Mouse (Mus musculus): ENCODE data around the gene Chrd. TPM values are rescaled to one million over a fixed set of nuclear protein-coding genes. Genes with fewer than 3 reads are reported as not detected.

The Chrd gene
- polyA plus RNA-seq, 1 experiment from 2014 or later = 3.1 TPM

DNA sequence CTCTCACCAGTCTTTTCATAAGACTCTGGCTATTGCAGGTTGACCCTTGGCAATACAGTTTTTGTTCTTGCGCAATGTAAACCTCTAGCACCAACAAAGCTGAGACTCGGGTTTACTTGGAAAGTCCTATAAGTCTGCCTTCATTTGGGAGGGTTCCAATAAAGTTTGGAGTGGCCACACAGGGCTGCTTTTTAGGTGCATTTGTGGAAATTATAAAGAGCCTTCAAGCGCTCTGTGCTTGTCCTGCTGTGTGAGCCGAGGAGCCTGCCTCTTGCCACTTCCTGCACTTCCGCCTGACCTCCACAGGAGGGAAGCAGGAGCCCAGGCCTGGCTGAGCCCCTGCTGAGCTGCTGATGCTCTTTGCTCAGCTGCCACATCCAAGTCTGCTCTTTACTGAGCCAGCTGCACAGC lies 8.6 kb upstream of the Chrd start:
- 30% methylated on average over 5 of the region's 5 CpGs for WGBS

DNA sequence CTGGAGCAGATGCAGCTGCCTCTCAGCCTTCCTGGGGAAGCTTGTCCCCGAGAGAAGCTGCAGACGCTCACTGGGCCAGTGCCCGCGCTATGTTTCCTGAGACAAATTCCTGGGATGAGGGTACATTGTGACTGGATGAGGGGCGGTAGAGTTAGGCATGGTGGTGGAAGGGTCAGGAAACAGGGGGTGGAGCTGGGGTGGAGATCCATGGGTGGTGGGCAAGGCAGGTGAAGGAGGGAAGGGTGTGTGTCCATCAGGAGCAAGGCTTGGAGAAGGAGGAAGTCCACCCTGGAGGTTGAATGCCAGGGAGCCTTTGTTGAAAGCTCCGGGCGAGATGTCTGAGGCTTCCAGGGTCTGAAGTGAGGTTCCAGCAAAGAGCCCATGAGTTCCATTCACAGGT lies 7.6 kb upstream of the Chrd start:
- Histone ChIP-seq H3K9ac (ENCODE audit: low read depth, low read length) (no peak overlapping the region), H3K27me3 (ENCODE audit: control insufficient read depth, insufficient read depth, low read length) (no peaks in the 10 kb centered on the region; the same call in 1 of the 2 replicates), H3K27ac (ENCODE audit: low read depth, low read length) (no peak overlapping the region), H3K9me3 (ENCODE audit: control insufficient read depth, low read length) (no peaks in the 10 kb centered on the region), H3K4me3 (ENCODE audit: low read depth, low read length) (no peak overlapping the region), H3K4me1 (replicated peaks; ENCODE audit: control insufficient read depth, insufficient read depth, low read length) (no peaks in the 10 kb centered on the region), H3K4me2 (replicated peaks; ENCODE audit: low read depth, low read length) (no peak overlapping the region), H3K36me3 (ENCODE audit: control insufficient read depth, insufficient read depth, low read length) (no peaks in the 10 kb centered on the region)
- DNase-seq (ENCODE audit: low spot score) = no peak
- no peak for ATAC-seq (ENCODE audit: low FRiP score)
- 79% methylated on average over 7 of the region's 7 CpGs for WGBS

More for the DNA sequence above, 8.6 kb upstream of the Chrd start:
- H3K27ac ChIP-seq (ENCODE audit: low read depth, low read length) = no peak overlapping the region
- ATAC-seq (ENCODE audit: low FRiP score) = peak; percentile 57; the same call in 1 of the 2 replicates
- no peaks in the 10 kb centered on the region for H3K4me1 ChIP-seq (replicated peaks; ENCODE audit: control insufficient read depth, insufficient read depth, low read length)
- no peak overlapping the region for H3K9ac ChIP-seq (ENCODE audit: low read depth, low read length)
- no peaks in the 10 kb centered on the region for H3K9me3 ChIP-seq (ENCODE audit: control insufficient read depth, low read length)
- peak; percentile 69 for DNase-seq (ENCODE audit: low spot score)
- no peak overlapping the region for H3K4me3 ChIP-seq (ENCODE audit: low read depth, low read length)
- no peak overlapping the region for H3K4me2 ChIP-seq (replicated peaks; ENCODE audit: low read depth, low read length)
- no peaks in the 10 kb centered on the region for H3K27me3 ChIP-seq (ENCODE audit: control insufficient read depth, insufficient read depth, low read length)
- no peaks in the 10 kb centered on the region for H3K36me3 ChIP-seq (ENCODE audit: control insufficient read depth, insufficient read depth, low read length)

DNA sequence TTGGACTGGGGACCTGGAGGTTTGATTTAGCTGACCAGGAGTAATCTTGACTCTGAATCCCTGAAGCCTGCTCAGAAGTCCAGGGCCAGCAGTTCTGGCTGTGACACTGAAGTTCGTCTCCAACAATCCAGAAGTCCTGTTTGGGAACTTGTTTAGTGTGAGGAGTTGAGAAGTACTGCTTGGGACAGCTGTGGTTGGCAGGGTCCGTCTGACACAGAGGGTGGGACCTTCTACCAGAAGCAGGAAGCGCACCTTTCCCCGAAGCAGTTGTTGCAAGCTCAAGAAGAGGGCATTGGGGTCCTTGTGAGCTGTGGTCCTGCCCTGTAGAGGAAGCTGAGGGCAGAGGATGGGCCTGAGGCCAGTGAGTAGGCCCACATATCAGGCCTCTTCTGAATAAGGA lies 7.2 kb upstream of the Chrd start:
- Histone ChIP-seq H3K4me3 (ENCODE audit: low read depth, low read length) (no peak overlapping the region), H3K9ac (ENCODE audit: low read depth, low read length) (no peak overlapping the region), H3K27me3 (ENCODE audit: control insufficient read depth, insufficient read depth, low read length) (no peaks in the 10 kb centered on the region; the same call in 1 of the 2 replicates), H3K27ac (ENCODE audit: low read depth, low read length) (no peak overlapping the region), H3K9me3 (ENCODE audit: control insufficient read depth, low read length) (no peaks in the 10 kb centered on the region), H3K4me1 (replicated peaks; ENCODE audit: control insufficient read depth, insufficient read depth, low read length) (no peaks in the 10 kb centered on the region), H3K36me3 (ENCODE audit: control insufficient read depth, insufficient read depth, low read length) (no peaks in the 10 kb centered on the region), H3K4me2 (replicated peaks; ENCODE audit: low read depth, low read length) (no peak overlapping the region)
- WGBS = 75% methylated on average over 4 of the region's 4 CpGs
- ATAC-seq (ENCODE audit: low FRiP score) (no peak), DNase-seq (ENCODE audit: low spot score) (no peak)

DNA sequence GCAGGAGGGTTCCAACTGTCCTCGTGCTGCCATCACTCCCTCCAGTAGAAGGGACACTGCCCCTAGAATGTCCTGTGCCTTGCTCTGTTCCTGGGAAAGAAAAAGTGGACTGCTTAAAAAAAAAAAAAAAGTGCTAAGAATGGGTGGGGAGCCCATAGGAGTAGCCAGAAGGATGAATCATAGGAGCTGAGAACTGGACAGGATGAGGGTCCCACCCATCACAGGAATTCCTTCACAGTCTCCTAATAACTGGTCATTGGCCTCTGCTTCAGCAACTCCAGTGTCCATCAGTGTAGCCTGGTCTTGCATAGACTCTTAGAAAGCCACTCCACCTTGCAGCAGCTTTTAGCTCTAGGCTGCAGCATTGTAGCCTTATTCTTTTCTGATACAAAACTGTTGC lies 6.5 kb upstream of the Chrd start:
- H3K4me3 ChIP-seq (ENCODE audit: low read depth, low read length) = no peak overlapping the region
- WGBS = 73% methylated on average over 1 of the region's 1 CpGs
- DNase-seq (ENCODE audit: low spot score) (no peak), ATAC-seq (ENCODE audit: low FRiP score) (no peak)
- no peaks in the 10 kb centered on the region for H3K9me3 ChIP-seq (ENCODE audit: control insufficient read depth, low read length)
- H3K4me2 ChIP-seq (replicated peaks; ENCODE audit: low read depth, low read length) = no peak overlapping the region
- no peak overlapping the region for H3K9ac ChIP-seq (ENCODE audit: low read depth, low read length)
- no peaks in the 10 kb centered on the region for H3K36me3 ChIP-seq (ENCODE audit: control insufficient read depth, insufficient read depth, low read length)
- no peaks in the 10 kb centered on the region; the same call in 1 of the 2 replicates for H3K27me3 ChIP-seq (ENCODE audit: control insufficient read depth, insufficient read depth, low read length)
- no peak overlapping the region for H3K27ac ChIP-seq (ENCODE audit: low read depth, low read length)
- no peaks in the 10 kb centered on the region for H3K4me1 ChIP-seq (replicated peaks; ENCODE audit: control insufficient read depth, insufficient read depth, low read length)

DNA sequence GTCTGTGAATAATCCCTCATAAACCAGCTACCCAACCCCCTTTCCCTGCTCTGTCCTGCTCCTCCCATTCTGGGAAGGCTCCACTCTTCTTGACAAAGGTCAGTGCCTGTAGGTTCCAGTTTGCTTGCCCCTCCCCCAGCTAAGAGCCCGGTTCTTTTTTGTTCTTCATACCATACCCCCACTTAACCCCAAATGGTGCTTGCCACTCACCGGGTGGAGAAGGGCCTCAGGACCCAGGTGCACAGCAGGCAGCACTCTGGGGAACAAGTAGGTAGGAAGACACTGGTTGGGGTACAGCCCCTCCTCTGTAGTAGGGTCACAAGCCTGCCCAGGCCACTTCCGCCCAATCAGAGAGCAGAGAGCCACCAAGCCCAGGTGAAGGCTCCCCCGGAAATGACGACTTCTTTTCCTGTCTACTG lies 2.6 kb upstream of the Chrd start:
- no peaks in the 10 kb centered on the region for H3K9me3 ChIP-seq (ENCODE audit: control insufficient read depth, low read length)
- no peak overlapping the region for H3K4me3 ChIP-seq (ENCODE audit: low read depth, low read length)
- no peak overlapping the region for H3K27ac ChIP-seq (ENCODE audit: low read depth, low read length)
- ATAC-seq (ENCODE audit: low FRiP score) (no peak), DNase-seq (ENCODE audit: low spot score) (no peak)
- no peak overlapping the region for H3K9ac ChIP-seq (ENCODE audit: low read depth, low read length)
- no peak overlapping the region for H3K4me2 ChIP-seq (replicated peaks; ENCODE audit: low read depth, low read length)
- peaks cover 6% of the 10 kb centered on the region for H3K4me1 ChIP-seq (replicated peaks; ENCODE audit: control insufficient read depth, insufficient read depth, low read length)
- peaks cover 15% of the 10 kb centered on the region for H3K27me3 ChIP-seq (ENCODE audit: control insufficient read depth, insufficient read depth, low read length)
- WGBS = 35% methylated on average over 5 of the region's 5 CpGs
- H3K36me3 ChIP-seq (ENCODE audit: control insufficient read depth, insufficient read depth, low read length) = no peaks in the 10 kb centered on the region

DNA sequence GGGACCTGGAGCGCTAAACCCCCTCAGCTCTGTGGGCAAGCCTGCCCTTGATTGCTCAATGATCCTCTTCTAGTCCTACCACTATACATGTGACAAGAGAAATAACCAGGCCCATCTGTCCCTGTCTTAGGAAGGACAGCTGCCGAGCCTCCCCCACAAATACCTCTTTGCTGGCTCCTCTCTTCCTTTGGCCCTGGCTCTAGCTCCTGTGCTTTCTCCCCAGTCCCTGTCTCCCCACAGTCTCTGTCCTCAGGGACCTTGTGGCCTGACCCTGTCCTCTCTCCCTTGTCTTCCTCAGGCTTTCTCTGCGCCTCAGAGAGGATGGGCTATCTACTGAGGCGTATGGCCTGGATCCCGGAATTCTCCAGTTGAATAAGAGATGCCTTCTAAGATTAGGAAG lies 1.2 kb upstream of the Chrd start:
- no peaks in the 10 kb centered on the region for H3K9me3 ChIP-seq (ENCODE audit: control insufficient read depth, low read length)
- ATAC-seq (ENCODE audit: low FRiP score) = no peak
- peaks cover 6% of the 10 kb centered on the region for H3K4me1 ChIP-seq (replicated peaks; ENCODE audit: control insufficient read depth, insufficient read depth, low read length)
- DNase-seq (ENCODE audit: low spot score) = no peak
- H3K9ac ChIP-seq (ENCODE audit: low read depth, low read length) = no peak overlapping the region
- no peak overlapping the region for H3K4me2 ChIP-seq (replicated peaks; ENCODE audit: low read depth, low read length)
- peaks cover 17% of the 10 kb centered on the region for H3K27me3 ChIP-seq (ENCODE audit: control insufficient read depth, insufficient read depth, low read length)
- H3K27ac ChIP-seq (ENCODE audit: low read depth, low read length) = no peak overlapping the region
- 74% methylated on average over 5 of the region's 5 CpGs for WGBS
- H3K4me3 ChIP-seq (ENCODE audit: low read depth, low read length) = no peak overlapping the region
- no peaks in the 10 kb centered on the region for H3K36me3 ChIP-seq (ENCODE audit: control insufficient read depth, insufficient read depth, low read length)

DNA sequence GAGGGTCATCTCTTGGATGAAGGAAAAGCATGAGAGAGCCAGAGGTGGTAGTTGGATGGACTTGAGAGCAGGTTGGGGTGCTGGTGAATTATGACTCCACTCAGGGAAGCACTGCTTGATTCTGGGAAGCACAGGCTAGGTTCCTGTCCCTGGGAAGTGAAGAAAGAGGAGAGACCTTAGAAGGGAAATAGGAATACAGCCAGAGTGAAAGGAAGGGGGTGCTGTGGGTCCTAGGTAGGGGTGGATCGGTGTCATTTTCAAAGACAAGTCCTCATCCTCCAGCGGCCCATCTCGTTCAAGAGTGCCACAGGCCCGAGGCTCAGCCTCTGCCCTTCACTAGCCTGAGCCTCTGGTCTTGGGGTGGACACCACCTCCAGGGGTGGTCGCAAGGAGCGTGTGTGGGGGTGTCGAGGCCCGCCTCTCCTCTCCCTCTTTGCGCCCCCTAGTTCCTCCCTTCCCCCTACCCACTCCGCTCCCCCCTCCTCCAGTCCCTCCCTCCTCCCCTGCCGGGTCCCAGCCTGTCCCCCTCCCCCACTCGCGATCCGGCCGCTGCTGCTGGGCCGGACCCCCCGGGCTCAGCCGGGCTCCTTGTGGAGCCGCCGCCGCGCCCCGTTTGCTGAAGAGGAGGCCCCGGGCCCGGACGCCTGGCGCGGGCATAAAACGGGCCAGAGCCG lies 539 bp upstream of the Chrd start:
- peak overlapping the region; percentile 92 for H3K4me2 ChIP-seq (replicated peaks; ENCODE audit: low read depth, low read length)
- no peaks in the 10 kb centered on the region for H3K36me3 ChIP-seq (ENCODE audit: control insufficient read depth, insufficient read depth, low read length)
- peak overlapping the region; percentile 61 for H3K4me3 ChIP-seq (ENCODE audit: low read depth, low read length)
- peaks cover 17% of the 10 kb centered on the region for H3K27me3 ChIP-seq (ENCODE audit: control insufficient read depth, insufficient read depth, low read length)
- no peaks in the 10 kb centered on the region for H3K9me3 ChIP-seq (ENCODE audit: control insufficient read depth, low read length)
- ATAC-seq (ENCODE audit: low FRiP score) = peak; percentile 61
- H3K4me1 ChIP-seq (replicated peaks; ENCODE audit: control insufficient read depth, insufficient read depth, low read length) = peaks cover 6% of the 10 kb centered on the region
- peak overlapping the region; percentile 69 for H3K9ac ChIP-seq (ENCODE audit: low read depth, low read length)
- WGBS = 0% methylated on average over 22 of the region's 30 CpGs
- peak overlapping the region; percentile 74 for H3K27ac ChIP-seq (ENCODE audit: low read depth, low read length)
- DNase-seq (ENCODE audit: low spot score) = peak; percentile 71

DNA sequence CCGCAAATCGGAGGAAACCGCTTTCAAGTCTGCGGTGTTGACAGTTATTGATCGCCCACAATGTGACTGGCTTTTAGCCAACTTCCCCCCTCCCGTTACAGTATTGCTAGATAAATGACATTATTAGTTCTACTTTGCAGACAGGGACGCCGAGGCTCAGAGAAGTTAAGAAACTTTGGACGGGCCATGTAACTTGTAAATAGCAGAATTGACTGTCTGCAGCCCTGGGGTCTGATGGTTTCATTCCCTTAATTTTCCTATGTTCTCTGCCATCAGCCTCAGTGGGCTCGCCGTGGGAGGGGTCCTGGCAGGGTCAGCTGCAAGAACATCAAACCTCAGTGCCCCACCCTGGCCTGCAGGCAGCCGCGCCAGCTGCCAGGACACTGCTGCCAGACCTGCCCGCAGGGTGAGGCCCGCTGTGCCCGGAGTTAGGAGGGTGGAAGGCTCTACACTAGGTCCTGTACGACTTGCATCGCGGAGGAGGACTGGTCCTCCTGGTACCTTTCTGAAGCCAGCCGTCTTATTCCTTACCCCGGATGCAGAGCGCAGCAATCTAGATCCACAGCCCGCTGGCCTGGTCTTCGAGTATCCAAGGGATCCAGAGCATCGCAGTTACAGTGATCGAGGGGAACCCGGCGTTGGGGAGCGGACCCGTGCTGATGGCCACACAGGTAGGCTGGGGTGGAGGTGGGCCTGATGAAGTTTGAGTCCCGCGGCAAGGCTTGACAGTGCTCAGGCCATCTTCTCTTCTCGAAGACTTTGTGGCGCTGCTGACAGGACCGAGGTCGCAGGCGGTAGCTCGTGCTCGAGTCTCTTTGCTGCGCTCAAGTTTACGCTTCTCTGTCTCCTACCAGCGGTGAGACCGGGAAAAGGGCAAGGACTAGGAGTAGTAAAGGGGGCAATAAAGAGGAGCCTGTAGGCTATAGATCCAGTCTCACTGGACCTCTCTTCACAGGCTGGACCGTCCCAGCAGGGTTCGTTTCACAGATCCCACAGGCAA lies 1.1 kb downstream of the Chrd start, which contains the start of gene Thpo:
TSS of gene Thpo (minus strand) at position 781 of the 1,000 bp plus-strand sequence.
- Histone ChIP-seq H3K9me3 (ENCODE audit: control insufficient read depth, low read length) (no peaks in the 10 kb centered on the region), H3K27ac (ENCODE audit: low read depth, low read length) (no peak within 1 kb of the TSS), H3K4me1 (replicated peaks; ENCODE audit: control insufficient read depth, insufficient read depth, low read length) (peaks cover 6% of the 10 kb centered on the region), H3K36me3 (ENCODE audit: control insufficient read depth, insufficient read depth, low read length) (no peaks in the 10 kb centered on the region), H3K27me3 (ENCODE audit: control insufficient read depth, insufficient read depth, low read length) (peaks cover 17% of the 10 kb centered on the region), H3K9ac (ENCODE audit: low read depth, low read length) (peak within 1 kb of the TSS; percentile 69), H3K4me2 (replicated peaks; ENCODE audit: low read depth, low read length) (peak within 1 kb of the TSS; percentile 92), H3K4me3 (ENCODE audit: low read depth, low read length) (peak within 1 kb of the TSS; percentile 61)
- peak; percentile 61 for DNase-seq (ENCODE audit: low spot score)
- WGBS = 2% methylated on average over 45 of the region's 45 CpGs
- ATAC-seq (ENCODE audit: low FRiP score) = no peak

Data from hindbrain, embryonic 11.5 days (tissue).